Mouse (Mus musculus) megakaryocyte progenitor cell, adult 5-6 weeks (primary cell): ENCODE measurements around the gene Upf2. TPM values are rescaled to one million over a fixed set of nuclear protein-coding genes. Genes with fewer than 3 reads are reported as not detected.

Source experiments
- ATAC-seq: replicated peaks from 2 replicates; pipeline ENCODE4 v1.8.0; 2016; ENCODE audit warnings: mild to moderate bottlenecking, moderate TSS enrichment, inconsistent platforms; ENCODE audit not compliant: poor library complexity
- total RNA-seq, 2 experiments: library from RNA; stranded (forward) in 1 of 2; stranded (reverse) in 1 of 2; fragments of 157-497, 149-512 nt in 1 of 2; fragments of 200-1000 nt in 1 of 2; gene quantifications; 2 replicates each; pipeline versions ENCODE4 v1.2.3 to v1.2.4; 2015 to 2017

The Upf2 gene
- total RNA-seq (2015) (37.2 and 40.1 TPM in 2 replicates), total RNA-seq (2017) (30.5 and 36.2 TPM in 2 replicates)

DNA sequence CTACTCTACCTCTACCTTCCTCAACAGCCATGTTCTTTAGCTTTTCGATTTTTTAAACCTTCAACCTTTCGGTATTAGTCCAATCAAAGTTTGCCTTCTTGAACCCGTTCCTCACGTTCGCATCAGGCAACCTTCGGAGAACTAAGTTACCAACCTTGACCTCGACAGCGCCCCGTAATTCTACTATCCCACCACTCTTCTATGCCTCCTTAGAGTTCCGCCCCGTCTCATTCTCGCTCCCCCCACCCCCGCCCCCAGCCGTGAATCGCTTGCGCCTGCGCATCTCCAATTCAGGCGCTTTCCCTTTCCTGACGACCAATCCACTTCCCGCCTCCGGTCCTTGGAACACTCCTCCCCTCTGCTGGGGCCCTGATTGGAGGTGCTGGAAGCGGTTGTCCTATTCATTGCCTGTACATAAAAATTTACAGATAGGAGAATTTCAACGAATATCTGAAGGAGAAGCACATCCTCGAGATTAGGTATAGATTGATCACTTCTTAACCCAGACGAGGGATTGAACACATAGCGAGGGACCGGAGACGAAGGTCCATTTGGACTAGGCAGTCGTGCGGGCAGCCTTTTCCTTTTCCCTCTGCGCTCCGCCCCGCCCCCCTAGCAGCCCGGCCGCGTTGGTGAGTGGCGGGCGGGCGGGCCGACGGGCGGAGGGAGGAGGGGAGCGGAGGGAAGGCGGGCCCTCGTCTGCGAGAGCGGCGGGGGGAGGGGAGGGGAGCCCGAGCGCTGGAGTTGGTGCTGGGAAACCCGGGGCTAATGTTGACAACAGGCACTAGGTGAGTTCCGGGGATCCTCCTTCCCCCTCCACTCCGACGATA is at the start of gene Upf2:
Gene Upf2, plus strand, starts transcription at position 704 of the 830 bp plus-strand sequence.
- ATAC-seq = peak; percentile 83

DNA sequence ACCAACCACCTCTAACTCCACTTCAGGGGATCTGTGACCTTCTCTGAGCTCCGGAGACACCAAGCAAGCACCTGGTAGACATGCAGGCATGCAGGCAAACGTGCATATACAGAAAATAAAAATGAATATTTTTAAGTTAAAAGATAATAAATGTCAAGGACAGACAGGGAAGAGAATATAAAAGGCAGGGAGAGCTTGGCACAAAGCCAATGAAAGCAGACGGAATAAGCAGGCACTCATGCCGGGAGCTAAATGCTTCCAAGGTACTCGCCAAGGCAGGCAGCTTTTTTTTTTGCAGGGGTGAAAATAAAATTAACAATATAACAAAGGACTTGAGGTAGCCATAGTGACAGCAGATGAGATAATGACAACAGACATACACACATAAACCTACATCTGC is 45.2 kb upstream of the Upf2 start:
- no peak for ATAC-seq

DNA sequence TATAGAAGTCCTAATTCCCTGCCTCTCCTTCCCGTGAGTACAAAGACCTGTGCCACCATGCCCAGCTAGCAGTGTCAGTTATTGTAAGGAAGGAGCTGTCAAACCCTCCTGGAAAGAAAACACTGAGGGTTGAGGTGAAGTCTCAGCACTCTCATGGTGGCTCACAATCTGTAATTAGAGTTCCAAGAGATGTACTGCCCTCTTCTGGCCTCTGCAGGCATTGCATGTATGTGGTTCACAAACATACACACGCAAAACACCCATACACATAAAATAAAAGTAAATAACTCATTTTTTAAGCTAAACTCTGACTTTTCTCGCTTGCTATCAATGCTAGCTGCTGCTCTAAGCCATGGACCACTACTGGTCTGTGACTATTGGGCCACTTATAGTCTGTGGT is 44.6 kb upstream of the Upf2 start:
- ATAC-seq = peak; percentile 98

DNA sequence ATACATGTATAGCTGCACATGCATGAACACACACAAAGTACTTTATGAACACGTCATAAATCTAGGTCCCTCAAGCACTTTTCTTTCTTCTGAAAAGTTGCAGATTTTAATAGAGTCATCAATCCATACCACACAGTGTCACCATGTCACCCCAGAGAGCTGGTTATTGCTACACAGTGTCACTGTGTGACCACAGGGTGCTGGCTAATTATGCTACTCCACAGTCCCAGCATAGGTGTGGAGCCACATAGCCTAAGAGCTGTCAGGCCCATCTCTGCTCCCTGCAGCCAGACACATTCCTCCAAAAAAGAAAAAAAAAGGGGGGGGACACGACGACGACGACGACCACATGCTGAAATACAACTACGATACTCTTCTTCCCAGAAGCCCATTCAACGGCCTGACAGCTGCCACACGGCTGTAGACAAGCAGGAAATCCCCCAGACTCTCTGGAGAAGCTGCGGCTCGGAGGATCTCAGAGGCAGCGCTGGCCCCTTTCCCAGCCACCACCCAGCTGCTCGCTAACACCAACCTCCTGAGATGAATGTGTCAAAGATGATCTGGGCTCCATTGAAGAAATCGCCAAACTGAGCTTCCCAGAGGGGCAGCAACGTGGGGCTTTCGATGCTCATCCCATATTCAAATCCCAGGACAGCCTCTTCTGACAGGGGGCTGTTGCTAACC is 39.8 kb upstream of the Upf2 start:
- no peak for ATAC-seq

DNA sequence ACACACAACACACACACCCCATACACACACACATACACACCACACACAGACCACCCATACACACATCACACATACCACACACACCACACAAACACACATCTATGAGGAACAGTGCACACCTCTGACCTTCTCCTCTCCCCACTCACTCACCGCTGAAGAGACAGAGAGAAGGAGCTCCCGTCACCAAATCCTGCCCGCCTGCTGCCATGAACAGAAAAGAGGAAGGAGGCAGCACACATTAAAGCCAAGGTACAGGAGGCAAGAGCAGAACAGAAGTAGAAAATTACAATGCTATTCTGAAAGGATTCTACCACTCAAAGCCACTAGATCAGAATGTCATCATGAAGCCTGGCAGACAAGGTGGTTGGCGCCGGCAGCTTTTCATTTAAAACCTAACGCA is 28.4 kb upstream of the Upf2 start:
- peak; percentile 81 for ATAC-seq

DNA sequence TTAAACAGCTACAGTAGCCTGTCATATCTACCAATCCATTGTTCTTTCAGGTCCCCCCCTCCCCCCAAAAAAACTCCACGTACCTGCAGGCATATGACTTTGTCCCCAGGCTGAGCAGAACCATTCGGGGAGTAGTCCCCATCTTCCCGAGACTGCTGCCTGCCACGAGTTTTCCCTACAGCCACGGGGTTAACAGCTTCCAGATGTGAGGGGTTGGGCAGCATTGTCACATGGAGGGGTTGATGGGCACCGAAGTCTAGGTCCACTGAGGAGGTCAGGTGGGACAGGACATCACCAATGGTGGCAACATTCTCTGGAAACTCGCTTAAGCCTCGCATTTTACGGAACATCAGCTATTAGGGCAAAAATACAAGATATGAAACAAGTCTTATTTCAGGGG is 27.5 kb upstream of the Upf2 start:
- ATAC-seq = no peak

DNA sequence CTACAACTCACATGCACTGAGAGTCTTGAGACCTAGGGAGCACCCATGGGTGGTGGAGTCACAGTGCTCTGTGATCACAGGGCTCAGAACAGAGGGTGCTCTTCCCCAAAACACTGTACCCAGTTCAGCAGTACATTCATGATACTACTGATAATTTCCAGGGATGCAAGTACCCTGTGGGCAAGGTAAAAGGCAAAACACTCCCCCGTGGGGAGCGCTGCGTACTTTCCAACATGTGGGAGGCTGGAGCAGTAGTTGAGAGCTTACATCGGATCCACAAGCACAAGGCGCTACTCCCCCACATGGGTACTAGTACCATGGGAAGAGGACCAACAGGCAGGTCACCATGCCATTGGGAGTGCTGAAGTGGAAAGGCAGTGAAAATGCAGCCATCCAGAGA is 23.8 kb upstream of the Upf2 start:
- no peak for ATAC-seq

DNA sequence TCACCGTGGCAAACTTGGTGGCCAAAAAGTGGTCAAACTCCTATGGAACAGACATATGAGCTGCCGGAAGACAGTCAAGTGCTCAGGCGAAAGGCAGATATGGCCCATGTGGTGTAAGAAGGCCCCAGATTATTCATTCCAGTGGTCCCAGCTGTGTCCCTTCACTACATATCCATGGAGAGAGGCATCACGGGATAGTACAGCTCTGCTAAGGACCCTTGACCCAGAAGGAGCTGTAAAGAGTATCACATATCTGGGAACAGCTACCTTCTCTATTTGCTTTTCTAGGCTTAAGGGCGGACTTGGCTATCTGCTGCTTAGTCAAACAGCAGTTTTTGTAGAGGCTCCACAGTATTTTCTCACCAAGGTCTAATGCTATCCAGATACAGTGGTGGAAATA is 21.5 kb upstream of the Upf2 start:
- no peak for ATAC-seq

DNA sequence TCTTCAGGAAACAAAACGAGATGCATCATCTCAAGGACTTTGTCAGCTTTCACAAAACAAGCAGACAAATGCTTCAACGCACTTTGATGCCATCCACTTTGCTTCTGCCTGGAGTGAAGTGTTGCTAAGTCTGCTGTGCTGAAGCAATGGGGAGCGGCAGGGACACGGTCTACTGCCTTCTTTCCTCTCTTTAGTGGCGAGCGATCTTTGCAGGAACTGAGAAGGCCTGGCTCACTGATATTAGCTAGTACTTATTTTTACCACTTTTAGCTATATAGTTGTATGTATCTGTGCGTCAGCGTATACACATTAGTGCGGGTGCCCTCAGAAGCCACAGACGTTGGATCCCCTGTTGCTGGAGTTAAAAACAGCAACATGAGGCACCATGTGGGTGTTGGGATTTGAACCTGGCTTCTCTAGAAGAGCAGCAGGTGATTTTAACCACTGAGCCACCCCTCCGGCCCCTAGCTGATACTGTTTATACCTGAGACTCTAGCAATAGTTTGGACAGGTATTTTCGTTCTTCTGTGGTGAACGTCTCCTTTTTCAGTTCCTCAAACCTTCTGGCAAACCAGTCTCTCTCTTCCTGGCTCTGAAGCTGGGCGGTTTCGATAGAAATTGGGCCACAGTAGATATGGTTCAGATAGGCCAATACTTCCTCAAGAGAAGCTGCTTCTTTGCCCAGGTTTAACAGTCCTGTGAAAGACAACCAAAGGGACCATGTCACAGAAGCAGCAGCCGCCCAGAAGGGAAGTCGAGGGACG is 20.8 kb upstream of the Upf2 start:
- ATAC-seq = peak; percentile 70

DNA sequence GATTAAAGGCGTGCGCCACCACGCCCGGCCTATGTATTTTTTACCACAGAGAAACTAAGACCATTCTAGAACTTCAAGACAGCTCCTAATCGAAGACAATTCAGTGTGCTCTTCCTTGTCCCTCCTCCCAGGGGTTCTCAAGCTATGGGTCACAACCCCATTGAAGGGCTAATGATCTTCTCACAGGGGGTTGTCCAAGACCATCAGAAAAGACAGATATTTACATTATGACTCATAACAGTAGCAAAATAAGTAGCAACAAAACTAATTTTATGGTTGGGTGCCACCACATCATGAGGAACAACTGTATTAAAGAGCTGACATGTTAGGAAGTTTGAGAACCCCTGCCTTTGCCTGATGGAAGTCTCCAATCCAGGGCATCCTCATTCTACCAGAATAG is 19.3 kb upstream of the Upf2 start:
- ATAC-seq = no peak

DNA sequence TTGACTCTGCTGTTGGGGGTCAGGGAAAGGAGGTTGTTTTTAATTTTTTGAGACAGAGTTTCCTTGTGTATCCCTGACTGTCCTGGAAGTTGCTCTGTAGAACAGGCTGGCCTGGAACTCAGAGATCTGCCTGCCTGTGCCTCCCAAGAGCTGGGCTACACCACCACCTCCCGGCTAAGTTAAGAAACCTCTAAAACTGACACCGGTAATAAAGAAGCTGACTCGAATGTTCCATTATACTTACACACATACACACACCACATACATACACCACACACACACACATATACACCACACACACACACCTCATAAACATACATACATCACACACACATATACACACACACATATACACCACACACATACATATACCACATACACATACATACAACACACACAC is 16.3 kb upstream of the Upf2 start:
- ATAC-seq = no peak

DNA sequence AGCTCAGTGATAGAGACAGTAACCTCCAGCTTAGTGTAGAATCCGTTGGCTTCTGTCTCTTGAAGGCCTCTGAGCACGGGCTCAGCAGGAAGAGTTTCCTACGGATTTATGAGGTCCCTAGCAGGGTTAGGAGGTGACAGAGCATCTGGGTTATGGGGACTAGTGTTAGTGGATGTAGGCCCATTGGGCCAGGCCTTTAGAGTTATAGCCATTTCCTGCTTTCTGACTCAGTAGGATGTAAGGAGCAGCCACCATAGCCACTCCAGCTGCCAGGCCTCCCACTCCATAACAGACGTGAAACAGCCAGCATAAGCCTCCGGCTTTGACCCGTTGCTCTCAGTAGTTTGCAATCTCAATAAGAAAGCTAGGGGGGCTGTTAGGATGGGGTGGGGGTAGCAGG is 15.2 kb upstream of the Upf2 start:
- no peak for ATAC-seq

DNA sequence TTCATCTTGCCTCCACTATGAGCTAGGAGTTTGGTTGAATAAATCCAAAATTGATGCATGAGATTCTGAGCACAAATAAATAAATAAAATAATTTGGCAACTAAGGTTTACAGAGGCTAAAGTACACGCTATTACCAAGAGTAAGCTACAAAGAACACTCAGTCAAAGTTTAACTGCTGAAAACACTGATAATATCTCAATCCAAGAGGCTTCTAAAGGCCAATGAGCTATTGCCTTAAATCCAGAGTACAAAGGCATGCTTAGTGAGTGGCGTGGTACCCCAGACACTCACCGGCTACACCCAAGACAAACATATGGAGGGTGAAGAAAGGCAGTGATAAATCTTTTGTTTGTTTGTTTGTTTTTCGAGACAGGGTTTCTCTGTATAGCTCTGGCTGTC is 14.7 kb upstream of the Upf2 start:
- no peak for ATAC-seq

DNA sequence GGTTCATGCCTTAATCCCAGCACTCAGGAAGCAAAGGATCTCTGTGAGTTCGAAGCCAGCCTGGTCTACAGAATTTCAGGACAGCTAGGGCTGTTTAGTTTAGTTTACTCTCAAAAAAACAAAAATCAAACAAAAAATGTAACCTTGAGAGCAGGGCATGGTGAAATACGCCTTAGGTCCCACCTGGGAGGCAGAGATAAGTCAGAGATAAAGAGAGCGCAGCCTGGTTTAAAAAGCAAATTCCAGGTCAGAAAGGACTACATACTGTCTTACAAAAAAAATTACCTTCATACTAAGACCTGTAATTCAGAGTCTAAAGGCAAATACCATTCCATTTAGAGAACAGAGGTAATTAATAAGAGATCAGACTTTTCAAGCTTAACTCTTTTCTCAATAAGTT is 11.9 kb upstream of the Upf2 start:
- ATAC-seq = no peak

DNA sequence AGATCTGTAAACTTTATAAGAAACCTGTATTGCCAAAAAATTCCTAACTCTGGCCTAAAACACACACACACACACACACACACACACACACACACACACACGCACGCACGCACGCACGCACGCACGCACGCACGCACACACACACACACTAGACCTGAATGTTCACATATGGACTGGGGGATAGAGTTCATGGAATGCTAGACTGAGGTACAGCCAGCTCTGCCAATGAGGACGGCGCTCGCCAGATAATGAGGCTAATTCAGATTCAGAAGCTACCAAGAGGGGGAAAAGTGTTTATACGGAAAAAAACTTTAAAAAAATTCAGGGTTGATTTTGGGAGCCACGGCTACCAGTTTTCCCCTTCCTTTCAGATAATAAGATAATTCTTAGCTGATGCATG is 11.4 kb upstream of the Upf2 start:
- no peak for ATAC-seq

DNA sequence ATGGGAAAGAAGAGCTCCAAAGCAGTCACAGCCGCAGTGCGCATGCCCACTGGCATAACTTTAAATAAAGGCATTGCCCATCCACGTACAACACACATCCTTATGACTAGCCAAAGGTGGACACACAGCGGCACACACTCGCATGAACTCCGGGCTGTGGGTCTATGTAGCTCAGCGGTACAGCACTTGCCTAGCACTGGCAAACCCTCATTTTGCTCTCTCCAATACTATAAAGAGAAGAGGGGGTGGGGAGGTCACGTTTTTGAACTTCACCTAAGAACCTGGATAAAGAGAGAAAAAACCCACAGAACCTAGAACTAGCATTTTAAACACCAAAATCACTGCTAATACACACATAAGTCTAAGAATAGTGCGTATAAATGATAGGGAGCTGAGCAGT is 10.3 kb upstream of the Upf2 start:
- no peak for ATAC-seq

DNA sequence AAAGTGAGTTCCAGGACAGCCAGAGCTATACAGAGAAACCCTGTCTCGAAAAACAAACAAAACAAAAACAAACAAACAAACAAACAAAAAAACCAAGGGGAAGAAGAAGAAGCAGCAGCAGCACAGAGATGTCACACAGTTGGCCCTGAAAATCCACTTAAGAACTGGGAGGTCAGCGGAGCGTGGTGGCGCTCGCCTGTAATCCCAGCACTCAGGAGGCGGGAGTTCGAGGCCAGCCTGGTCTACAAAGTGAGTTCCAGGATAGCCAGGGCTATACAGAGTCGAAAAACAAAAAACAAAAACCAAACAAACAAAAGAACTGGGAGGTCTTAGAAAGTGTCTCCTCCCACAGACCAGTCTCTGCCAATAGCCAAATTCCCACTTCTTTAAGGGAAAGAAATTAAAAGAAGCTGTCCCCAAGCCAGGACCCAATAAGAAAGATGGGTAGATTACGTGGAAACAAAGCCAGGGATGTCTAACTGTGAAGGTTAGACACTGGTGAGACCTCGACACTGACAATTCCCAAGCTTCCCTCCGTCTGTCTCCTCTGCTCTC is 9.3 kb upstream of the Upf2 start:
- ATAC-seq = no peak

DNA sequence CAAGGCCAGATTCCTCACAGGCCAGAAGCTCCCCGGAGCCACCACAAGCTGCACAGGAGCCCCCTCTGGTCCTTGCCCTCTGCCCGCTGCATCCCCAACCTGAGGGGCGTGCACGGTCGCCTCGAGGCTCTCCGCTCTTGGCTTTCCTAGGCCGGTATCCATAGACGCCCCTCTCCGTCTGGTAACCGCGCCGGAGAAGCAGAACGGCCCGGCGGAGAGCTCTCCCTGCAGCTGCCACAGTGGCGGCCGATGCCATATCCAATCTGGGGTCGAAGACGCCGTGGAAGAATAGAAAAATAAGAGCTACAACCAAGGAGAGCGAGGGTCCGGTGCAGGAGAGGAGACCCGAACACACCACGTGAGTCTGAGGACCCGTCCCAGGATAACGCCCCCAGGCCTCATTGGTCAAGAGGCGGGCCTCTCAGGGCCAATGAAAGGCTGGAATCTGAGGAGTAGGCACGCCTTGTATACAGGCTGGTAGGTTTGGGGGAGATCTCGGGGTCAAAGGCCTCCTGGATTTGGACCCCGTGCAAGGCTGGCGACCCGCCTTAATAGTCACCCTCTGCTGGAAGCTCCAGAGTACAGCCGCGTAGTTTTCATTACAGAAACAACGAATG is 8.7 kb upstream of the Upf2 start, which contains the start of gene Dhtkd1:
Gene Dhtkd1, minus strand, starts transcription at position 377 of the 617 bp plus-strand sequence.
- ATAC-seq = peak; percentile 78

DNA sequence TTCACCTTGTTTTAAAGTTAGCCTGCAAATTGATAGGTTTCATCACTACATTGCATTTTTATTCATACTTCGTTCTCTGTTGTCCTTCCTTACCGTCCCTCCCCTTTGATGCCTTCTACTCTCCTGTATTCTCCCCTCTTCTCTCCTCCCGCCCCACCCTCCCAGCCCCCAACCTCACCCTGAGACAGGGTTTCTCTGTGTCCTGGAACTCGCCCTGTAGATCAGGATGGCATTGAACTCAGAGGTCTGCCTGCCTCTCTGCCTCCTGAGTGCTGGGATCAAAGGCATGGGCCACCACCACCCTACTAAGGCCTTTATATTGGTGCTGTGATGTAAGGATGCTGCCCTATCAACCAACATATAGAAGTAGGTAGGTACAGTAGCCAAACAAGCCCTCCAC is 8.2 kb upstream of the Upf2 start:
- ATAC-seq = no peak

DNA sequence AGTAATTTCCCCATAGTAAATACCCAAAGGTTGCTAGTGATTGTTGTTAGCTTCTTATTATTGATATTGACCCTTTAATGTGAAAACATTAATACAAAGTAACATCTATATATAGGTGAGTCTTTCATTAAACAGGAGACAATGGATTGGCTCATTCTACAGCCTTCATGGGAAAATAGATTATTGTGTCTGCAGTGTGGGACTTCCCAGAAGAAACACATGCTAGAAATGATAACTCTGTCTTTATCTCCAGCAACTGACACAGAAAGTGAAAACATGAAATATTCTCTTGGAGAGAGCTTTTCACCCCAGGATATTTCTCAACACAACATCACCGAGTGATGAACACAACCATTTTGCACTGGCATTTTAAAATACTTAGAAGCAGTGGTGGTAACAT is 5.6 kb upstream of the Upf2 start:
- ATAC-seq = peak; percentile 40

DNA sequence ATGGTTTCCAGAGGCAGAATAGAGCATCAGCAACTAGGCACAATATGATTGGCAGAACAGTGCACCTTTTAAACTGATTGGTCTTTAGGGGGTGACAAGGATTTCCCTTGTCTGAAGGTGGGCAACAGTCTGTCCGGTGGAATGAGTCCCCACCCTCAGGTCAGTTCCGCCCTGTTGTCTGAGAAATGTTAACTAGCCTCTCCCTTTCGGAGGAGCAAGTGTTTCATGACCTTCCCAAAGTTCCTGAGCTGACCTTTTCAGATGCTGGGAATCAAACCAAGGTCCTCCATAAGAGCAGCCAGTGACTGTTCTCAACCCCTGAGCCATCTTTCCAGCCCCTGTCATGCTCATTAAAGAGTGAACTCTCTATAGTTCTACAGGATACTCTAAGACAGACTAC is 4.4 kb upstream of the Upf2 start:
- ATAC-seq = no peak
